Mouse (Mus musculus): ENCODE results near the gene Pgam5.

GRCm38 (mm10) chr5:110220331-110220730, 49.4 kb downstream of the Pgam5 start:
- TF ChIP-seq CTCF (IDR thresholded peaks at IDR 0.05; ENCODE audit: extremely low read depth, insufficient read depth, low read length) = no peak
- no peak for TF ChIP-seq POLR2A (IDR thresholded peaks at IDR 0.05; ENCODE audit: extremely low read depth, insufficient read depth, low read length)

Data from cortical plate, adult 2 months (tissue).